Mouse (Mus musculus) forebrain, postnatal 0 days (tissue): Measurements from ENCODE around the gene Nf2. TPM values are rescaled to one million over a fixed set of nuclear protein-coding genes. Genes with fewer than 3 reads are reported as not detected.

Experiments used
- ATAC-seq: fragments of 200-750 bp; cut with Nextera tagmentation; 2 replicates; pipeline ENCODE4 v1.8.0; 2017; ENCODE audit warnings: mild to moderate bottlenecking, moderate library complexity
- DNase-seq: peaks from one replicate; pipeline ENCODE4 v3.0.0-alpha.2; 2015
- H3K27ac ChIP-seq: fragments of 300-500 bp; sonication (generic); 2 replicates; pipeline ENCODE4 v1.5.1; 2014; ENCODE audit warnings: low read depth, mild to moderate bottlenecking, antibody characterized with exemption, low read length, moderate library complexity, mixed read lengths
- H3K27me3 ChIP-seq: fragments of 300-500 bp; sonication (generic); 2 replicates; pipeline ENCODE4 v1.6.1; 2014; ENCODE audit warnings: mild to moderate bottlenecking, low read length, mixed read lengths; ENCODE audit not compliant: insufficient read depth
- H3K36me3 ChIP-seq: fragments of 300-500 bp; sonication (generic); 2 replicates; pipeline ENCODE4 v1.6.1; 2014; ENCODE audit warnings: mild to moderate bottlenecking, moderate library complexity; ENCODE audit not compliant: insufficient read depth
- H3K4me1 ChIP-seq: fragments of 300-500 bp; sonication (generic); 2 replicates; pipeline ENCODE4 v1.6.1; 2014; ENCODE audit warnings: antibody characterized with exemption; ENCODE audit not compliant: insufficient read depth
- H3K4me2 ChIP-seq: fragments of 300-500 bp; sonication (generic); 2 replicates; pipeline ENCODE4 v1.6.1; 2014; ENCODE audit warnings: low read depth, mild to moderate bottlenecking, moderate library complexity
- H3K4me3 ChIP-seq: fragments of 300-500 bp; sonication (generic); 2 replicates; pipeline ENCODE4 v1.5.1; 2014; ENCODE audit warnings: low read depth, low read length, mixed read lengths
- H3K9ac ChIP-seq: fragments of 300-500 bp; sonication (generic); 2 replicates; pipeline ENCODE4 v1.6.1; 2014; ENCODE audit warnings: mild to moderate bottlenecking
- H3K9me3 ChIP-seq: fragments of 300-500 bp; sonication (generic); 2 replicates; pipeline ENCODE4 v1.6.1; 2016; ENCODE audit warnings: low read length
- CTCF ChIP-seq: sonication (generic); IDR thresholded peaks from 2 replicates; pipeline ENCODE4 v1.5.1; 2016; ENCODE audit warnings: antibody characterized with exemption, control low read depth, low read depth
- whole genome bisulfite sequencing: fragments of 180-500 bp; shearing (Covaris S2); extraction: QIAGEN DNeasy Blood & Tissue Kit; methylation state at CpG from one replicate; pipeline ENCODE4 v1.1.7; 2014; 5-methylcytosine and 5-hydroxymethylcytosine counted together
- polyA plus RNA-seq: library from polyadenylated mRNA; unstranded; fragments of >200 nt; fragmentation: Nextera tagmentation; extraction: Ambion mirVana; gene quantifications from 2 replicates; pipeline ENCODE4 v1.2.1, GENCODE M21; 2015
- total RNA-seq: library from RNA; depleted of rRNA; stranded (reverse); fragments of >200 nt; gene quantifications from 2 replicates; pipeline ENCODE4 v1.2.3, GENCODE M21; 2014

Gene Nf2
- total and polyA plus RNA-seq, 2 experiments from 2014 or later, result 57.8 to 121 TPM

GRCm38 (mm10) chr11:4738719-4739118 lies 110.6 kb downstream of the Nf2 start:
- Histone ChIP-seq H3K9me3 (no peaks in the 10 kb centered on the region), H3K4me3 (no peak overlapping the region), H3K27ac (no peak overlapping the region), H3K4me1 (no peaks in the 10 kb centered on the region), H3K36me3 (no peaks in the 10 kb centered on the region; the same call in 1 of the 2 replicates), H3K27me3 (0 out of 2 replicates have a peak, but pooled peaks cover 3% of the 10 kb centered on the region), H3K9ac (no peak overlapping the region), H3K4me2 (no peak overlapping the region)
- no peak for DNase-seq
- WGBS, result 92% methylated on average over 16 of the region's 16 CpGs
- TF ChIP-seq CTCF, result no peak
- ATAC-seq, result no peak

DNA sequence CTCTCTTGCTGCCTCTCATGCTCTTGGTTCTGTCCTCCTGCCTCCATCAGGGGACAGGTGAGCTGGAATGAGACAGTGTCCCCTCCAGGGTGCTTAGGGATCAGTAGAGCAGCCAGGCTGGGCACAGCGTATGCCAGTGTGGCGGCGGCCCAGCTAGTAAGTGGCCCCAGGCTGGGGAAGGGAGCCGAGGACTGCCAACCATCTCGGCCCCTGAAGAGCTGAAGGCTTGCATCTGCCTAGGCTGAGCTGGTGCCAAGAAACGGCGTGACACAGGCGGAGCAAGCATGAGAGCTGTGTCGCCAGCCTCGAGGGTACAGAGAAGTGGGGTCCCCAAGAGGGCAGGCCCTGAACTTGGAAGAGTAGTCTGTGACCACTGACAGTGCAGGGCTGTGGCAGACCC lies 111.7 kb downstream of the Nf2 start:
- TF ChIP-seq CTCF, result no peak
- H3K27ac ChIP-seq, result no peak overlapping the region
- no peaks in the 10 kb centered on the region for H3K27me3 ChIP-seq
- no peaks in the 10 kb centered on the region for H3K9me3 ChIP-seq
- H3K4me1 ChIP-seq, result no peaks in the 10 kb centered on the region
- H3K4me2 ChIP-seq, result no peak overlapping the region
- no peak overlapping the region for H3K4me3 ChIP-seq
- H3K36me3 ChIP-seq, result no peaks in the 10 kb centered on the region; the same call in 1 of the 2 replicates
- WGBS, result 73% methylated on average over 10 of the region's 10 CpGs
- H3K9ac ChIP-seq, result no peak overlapping the region
- DNase-seq (peak; percentile 30), ATAC-seq (peak; percentile 23; the same call in 1 of the 2 replicates)

GRCm38 (mm10) chr11:4736355-4736754 lies 113.0 kb downstream of the Nf2 start:
- no peak for ATAC-seq
- Histone ChIP-seq H3K27me3 (no peaks in the 10 kb centered on the region), H3K9ac (no peak overlapping the region), H3K4me2 (no peak overlapping the region), H3K27ac (no peak overlapping the region), H3K4me1 (no peaks in the 10 kb centered on the region), H3K36me3 (no peaks in the 10 kb centered on the region; the same call in 1 of the 2 replicates), H3K4me3 (no peak overlapping the region), H3K9me3 (no peaks in the 10 kb centered on the region)
- WGBS, result 49% methylated on average over 6 of the region's 6 CpGs
- TF ChIP-seq CTCF, result peak; percentile 41
- DNase-seq, result no peak

- H3K4me2 ChIP-seq, result no peak overlapping the region
- H3K36me3 ChIP-seq, result no peaks in the 10 kb centered on the region; the same call in 1 of the 2 replicates
- no peak overlapping the region for H3K9ac ChIP-seq
- DNase-seq (peak; percentile 24), ATAC-seq (peak; percentile 21; the same call in 1 of the 2 replicates)
- no peak overlapping the region for H3K27ac ChIP-seq
- no peaks in the 10 kb centered on the region for H3K4me1 ChIP-seq
- H3K9me3 ChIP-seq, result no peaks in the 10 kb centered on the region
- no peak overlapping the region for H3K4me3 ChIP-seq
- H3K27me3 ChIP-seq, result no peaks in the 10 kb centered on the region
- 37% methylated on average over 12 of the region's 12 CpGs for WGBS
- peak; percentile 45 for TF ChIP-seq CTCF
Measured at GRCm38 (mm10) chr11:4734179-4734578, 115.2 kb downstream of the Nf2 start.

DNA sequence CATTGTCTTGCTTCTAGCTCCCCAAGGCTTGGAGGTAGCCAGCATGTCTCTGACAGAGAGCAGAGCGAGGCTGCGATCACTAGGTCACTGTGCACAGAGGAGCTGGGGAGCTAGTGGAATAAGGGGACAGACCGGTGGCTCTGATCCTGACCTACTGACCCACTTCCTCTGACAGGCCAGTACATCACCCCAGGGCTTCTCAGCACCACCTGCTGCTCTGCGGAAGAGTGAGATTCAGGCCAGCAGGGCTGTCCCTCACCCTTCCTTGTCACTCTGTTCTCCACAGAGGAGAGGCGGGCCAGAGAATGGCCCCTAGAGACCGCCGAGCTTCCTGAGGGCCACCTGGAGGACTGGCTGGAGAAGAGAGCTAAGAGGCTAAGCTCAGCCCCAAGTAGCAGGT lies 117.6 kb downstream of the Nf2 start:
- WGBS, result 75% methylated on average over 7 of the region's 7 CpGs
- Histone ChIP-seq H3K27me3 (no peaks in the 10 kb centered on the region), H3K9ac (no peak overlapping the region), H3K9me3 (no peaks in the 10 kb centered on the region), H3K4me1 (no peaks in the 10 kb centered on the region), H3K4me3 (no peak overlapping the region), H3K4me2 (no peak overlapping the region), H3K36me3 (no peaks in the 10 kb centered on the region), H3K27ac (no peak overlapping the region)
- DNase-seq (no peak), ATAC-seq (no peak)
- no peak for TF ChIP-seq CTCF

- no peak for ATAC-seq
- H3K9ac ChIP-seq, result no peak overlapping the region
- H3K9me3 ChIP-seq, result no peaks in the 10 kb centered on the region
- WGBS, result 89% methylated on average over 5 of the region's 5 CpGs
- no peak for DNase-seq
- H3K4me1 ChIP-seq, result no peaks in the 10 kb centered on the region
- H3K36me3 ChIP-seq, result 0 out of 2 replicates have a peak, but pooled peaks cover 5% of the 10 kb centered on the region
- H3K4me3 ChIP-seq, result no peak overlapping the region
- no peak for TF ChIP-seq CTCF
- H3K27ac ChIP-seq, result no peak overlapping the region
- no peaks in the 10 kb centered on the region for H3K27me3 ChIP-seq
- no peak overlapping the region for H3K4me2 ChIP-seq
Measured at GRCm38 (mm10) chr11:4730913-4731312, 118.4 kb downstream of the Nf2 start.

GRCm38 (mm10) chr11:4730096-4730495 lies 119.2 kb downstream of the Nf2 start:
- Histone ChIP-seq H3K9me3 (no peaks in the 10 kb centered on the region), H3K36me3 (peaks cover 5% of the 10 kb centered on the region; the same call in 1 of the 2 replicates), H3K27me3 (no peaks in the 10 kb centered on the region), H3K27ac (no peak overlapping the region), H3K4me1 (no peaks in the 10 kb centered on the region), H3K9ac (no peak overlapping the region), H3K4me2 (no peak overlapping the region), H3K4me3 (no peak overlapping the region)
- no peak for TF ChIP-seq CTCF
- ATAC-seq (no peak), DNase-seq (no peak)
- 85% methylated on average over 6 of the region's 6 CpGs for WGBS

DNA sequence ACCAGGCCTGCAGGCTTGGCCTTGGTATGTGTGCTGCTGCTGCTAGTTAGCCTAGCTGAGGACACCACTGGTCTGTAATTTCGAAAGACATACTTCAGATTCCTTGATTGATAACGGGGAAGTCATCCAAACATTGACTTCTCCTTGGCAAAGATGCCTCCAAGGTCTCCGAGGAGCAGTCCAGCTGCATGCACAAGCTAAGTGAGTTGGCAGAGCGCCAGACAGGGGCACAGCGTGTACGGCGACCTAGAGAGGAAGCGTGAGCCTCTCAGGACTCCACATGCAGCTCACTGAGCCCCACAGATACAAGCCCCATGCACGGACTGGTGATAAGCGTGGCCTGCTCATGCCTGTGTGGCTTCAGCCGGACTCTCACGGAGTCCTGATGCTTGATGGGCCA lies 119.7 kb downstream of the Nf2 start:
- 55% methylated on average over 12 of the region's 12 CpGs for WGBS
- ATAC-seq, result no peak
- TF ChIP-seq CTCF, result no peak
- Histone ChIP-seq H3K27ac (no peak overlapping the region), H3K27me3 (no peaks in the 10 kb centered on the region), H3K4me3 (no peak overlapping the region), H3K9me3 (no peaks in the 10 kb centered on the region), H3K4me2 (no peak overlapping the region), H3K9ac (no peak overlapping the region), H3K4me1 (no peaks in the 10 kb centered on the region), H3K36me3 (peaks cover 8% of the 10 kb centered on the region)
- DNase-seq, result peak; percentile 10
